Mouse (Mus musculus) frontal cortex, postnatal 10 days (tissue): ENCODE data around the gene Prkag1.

Experiments
- DNase-seq, 2 experiments: peaks; one replicate each; pipeline ENCODE4 v3.0.0; 2022; ENCODE audit warnings: low spot score in 2 of 2, mixed read lengths in 1 of 2

Prkag1 gene

DNA sequence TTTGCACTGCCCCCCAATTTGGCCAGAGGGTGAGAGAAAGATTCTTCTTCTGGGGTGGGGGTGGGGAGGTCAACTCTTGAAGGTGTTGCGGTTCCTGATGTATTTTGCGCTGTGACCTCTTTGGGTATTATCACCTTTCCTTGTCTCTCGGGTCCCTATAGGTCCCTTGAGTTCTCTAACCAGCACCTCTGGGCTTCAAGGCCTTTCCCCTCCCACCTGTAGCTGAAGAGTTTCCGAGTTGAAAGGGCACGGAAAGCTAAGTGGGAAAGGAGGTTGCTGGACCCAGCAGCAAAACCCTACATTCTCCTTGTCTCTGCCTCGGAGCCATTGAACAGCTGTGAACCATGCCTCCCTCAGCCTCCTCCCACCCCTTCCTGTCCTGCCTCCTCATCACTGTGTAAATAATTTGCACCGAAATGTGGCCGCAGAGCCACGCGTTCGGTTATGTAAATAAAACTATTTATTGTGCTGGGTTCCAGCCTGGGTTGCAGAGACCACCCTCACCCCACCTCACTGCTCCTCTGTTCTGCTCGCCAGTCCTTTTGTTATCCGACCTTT is 38.1 kb downstream of the Prkag1 start:
- no peak for DNase-seq

DNA sequence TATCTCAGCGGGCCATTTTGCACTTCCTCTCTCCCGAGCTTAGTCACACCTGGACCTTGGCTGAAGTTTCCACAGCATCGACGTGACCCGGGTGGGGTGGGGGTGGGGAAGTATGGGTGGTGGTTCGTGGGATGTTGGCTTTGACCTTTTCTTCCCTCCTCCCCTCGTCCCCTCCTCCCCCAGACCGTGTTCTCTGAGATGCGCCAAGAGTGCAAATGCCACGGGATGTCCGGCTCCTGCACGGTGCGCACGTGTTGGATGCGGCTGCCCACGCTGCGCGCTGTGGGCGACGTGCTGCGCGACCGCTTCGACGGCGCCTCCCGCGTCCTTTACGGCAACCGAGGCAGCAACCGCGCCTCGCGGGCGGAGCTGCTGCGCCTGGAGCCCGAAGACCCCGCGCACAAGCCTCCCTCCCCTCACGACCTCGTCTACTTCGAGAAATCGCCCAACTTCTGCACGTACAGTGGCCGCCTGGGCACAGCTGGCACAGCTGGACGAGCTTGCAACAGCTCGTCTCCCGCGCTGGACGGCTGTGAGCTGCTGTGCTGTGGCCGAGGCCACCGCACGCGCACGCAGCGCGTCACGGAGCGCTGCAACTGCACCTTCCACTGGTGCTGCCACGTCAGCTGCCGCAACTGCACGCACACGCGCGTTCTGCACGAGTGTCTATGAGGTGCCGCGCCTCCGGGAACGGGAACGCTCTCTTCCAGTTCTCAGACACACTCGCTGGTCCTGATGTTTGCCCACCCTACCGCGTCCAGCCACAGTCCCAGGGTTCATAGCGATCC is 38.9 kb downstream of the Prkag1 start:
- no peak for DNase-seq

DNA sequence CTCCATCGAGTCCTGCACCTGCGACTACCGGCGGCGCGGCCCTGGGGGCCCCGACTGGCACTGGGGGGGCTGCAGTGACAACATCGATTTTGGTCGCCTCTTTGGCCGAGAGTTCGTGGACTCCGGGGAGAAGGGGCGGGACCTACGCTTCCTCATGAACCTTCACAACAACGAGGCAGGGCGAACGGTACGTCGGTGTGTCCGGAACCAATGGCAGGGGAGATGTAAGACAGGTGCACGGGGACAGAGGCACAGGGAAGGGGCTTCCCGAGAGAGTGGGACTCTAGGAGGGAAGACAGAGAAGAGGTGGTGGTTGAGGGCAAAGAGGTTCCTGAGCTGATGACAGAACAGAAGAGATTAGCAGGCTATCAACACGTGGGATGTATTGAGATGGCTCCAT is 39.5 kb downstream of the Prkag1 start:
- DNase-seq = no peak

DNA sequence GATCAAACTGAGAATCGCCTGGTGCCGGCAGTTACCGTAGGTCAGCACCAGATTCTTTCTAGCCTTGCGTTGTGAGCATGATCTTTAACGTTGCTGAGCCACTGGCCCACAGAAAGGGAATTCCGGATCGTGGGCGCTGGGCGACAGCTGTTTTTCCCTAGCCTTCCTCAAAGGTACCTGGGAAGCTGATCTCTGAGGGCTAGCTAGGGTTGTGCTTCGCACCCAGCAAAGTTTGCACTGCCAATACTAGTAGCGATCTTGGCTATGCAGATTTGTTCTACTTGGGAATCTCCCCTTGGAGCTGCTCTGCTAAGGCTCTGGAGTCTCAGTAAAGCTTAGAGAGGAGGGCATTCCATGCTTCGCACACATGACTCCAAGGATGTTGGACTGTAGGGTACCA is 40.1 kb downstream of the Prkag1 start:
- DNase-seq = no peak

DNA sequence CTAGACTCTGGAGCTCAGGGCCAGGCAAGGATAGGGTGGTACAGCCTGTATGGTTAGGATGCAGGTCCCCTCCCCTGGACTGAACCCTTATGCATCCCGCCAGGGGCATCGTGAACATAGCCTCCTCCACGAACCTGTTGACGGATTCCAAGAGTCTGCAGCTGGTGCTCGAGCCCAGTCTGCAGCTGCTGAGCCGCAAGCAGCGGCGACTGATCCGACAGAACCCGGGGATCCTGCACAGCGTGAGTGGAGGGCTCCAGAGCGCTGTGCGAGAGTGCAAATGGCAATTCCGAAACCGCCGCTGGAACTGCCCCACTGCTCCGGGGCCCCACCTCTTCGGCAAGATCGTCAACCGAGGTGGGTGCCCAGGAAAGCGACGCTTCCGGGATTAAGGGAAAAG is 40.6 kb downstream of the Prkag1 start:
- DNase-seq = no peak

DNA sequence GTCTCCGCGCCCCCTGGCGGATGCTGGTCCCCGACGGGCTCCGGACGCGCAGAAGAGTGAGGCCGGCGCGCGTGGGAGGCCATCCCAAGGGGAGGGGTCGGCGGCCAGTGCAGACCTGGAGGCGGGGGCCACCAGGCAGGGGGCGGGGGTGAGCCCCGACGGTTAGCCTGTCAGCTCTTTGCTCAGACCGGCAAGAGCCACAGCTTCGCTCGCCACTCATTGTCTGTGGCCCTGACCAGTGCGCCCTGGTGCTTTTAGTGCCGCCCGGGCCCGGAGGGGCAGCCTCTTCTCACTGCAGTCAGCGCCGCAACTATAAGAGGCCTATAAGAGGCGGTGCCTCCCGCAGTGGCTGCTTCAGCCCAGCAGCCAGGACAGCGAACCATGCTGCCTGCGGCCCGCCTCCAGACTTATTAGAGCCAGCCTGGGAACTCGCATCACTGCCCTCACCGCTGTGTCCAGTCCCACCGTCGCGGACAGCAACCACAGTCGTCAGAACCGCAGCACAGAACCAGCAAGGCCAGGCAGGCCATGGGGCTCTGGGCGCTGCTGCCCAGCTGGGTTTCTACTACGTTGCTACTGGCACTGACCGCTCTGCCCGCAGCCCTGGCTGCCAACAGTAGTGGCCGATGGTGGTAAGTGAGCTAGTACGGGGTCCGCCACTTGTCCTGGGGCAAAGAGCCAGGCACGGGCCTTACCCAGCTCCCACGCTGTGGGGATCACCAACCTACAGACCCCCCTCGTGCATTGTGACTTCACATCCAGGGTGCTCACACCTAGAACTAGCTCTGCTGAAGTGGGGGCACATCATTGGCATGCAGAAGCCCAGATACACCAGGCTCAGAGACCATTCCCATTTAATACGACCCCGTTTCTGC is 41.4 kb downstream of the Prkag1 start, which contains the start of gene Wnt1:
Wnt1 (plus strand) TSS at position 197 of the 875 bp plus-strand sequence.
- DNase-seq = no peak

DNA sequence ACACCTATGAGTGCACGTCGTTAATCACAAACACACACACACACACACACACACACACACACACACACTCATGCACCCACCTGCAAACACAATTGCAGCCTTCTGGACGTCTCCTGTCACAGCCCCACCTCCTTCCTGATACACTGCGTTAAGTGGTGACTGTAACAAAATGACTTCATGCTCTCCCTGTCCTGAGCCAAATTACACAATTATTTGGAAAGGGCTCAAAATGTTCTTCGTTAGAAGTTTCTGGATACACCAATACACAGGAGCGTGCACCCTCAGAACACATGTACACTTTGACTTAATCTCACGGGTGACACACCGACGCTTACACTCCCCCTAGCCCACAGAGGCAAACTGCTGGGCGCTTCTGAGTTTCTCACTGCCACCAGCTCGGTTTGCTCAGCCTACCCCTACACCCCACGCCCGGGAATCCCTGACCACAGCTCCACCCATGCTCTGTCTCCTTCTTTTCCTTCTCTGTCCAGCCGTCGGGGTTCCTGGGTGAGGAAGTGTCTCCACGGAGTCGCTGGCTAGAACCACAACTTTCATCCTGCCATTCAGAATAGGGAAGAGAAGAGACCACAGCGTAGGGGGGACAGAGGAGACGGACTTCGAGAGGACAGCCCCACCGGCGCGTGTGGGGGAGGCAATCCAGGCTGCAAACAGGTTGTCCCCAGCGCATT is 42.2 kb downstream of the Prkag1 start:
- DNase-seq = no peak

DNA sequence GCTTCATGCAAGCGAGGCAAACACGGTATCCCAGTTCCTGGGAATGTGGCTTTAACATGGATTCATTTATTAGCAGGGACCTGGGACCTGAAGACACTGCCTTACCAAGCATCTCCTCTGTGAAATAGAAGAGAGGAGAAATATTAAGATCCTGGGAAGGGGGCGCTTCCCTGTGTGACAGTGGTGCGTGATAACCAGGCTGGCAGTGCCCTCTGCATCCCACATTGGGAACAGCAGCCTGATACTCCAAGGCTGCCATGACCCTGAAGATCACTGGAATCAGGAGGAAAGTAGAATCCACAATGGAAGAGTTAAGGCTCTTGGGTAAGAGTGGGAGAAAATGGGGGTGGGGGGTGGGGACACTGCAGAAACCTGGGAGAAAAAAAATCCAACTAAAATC is 43.4 kb downstream of the Prkag1 start:
- no peak for DNase-seq

DNA sequence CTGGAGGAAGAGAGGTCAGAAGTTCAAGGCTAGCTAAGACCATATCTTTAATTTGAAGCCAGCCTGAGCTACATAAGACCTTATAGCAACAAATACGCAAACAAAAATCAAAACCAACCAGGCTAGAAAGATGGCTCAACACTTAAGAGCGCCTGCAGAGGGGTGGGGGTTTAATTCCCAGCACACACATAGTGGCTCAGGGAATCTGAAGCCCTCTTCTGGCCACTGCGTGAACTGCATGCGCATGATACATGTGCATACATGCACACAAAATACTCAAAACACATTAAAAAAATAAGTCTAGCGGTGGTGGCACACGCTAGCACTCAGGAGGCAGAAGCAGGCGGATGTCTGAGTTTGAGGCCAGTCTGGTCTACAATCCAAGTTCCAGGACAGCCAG is 45.6 kb downstream of the Prkag1 start:
- DNase-seq = no peak

DNA sequence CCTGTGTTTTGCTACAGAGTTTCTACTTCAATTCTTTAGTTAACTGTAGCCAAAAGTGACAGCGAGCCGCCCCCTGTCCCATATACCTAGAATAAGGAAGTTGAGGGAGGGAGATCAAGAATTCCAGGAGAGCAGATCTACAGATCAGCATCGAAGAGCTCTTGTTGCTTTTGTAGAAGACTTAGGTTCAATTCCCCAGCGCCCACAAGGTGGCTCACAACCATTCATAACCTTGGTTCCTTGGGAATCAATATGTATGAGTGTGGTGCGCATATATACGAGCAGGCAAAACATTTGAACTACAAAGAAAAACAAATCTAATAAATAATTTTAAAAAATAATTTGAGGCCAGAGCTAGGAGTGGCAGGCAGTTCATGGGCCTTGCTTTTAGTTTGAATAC is 50.2 kb downstream of the Prkag1 start:
- DNase-seq = no peak

DNA sequence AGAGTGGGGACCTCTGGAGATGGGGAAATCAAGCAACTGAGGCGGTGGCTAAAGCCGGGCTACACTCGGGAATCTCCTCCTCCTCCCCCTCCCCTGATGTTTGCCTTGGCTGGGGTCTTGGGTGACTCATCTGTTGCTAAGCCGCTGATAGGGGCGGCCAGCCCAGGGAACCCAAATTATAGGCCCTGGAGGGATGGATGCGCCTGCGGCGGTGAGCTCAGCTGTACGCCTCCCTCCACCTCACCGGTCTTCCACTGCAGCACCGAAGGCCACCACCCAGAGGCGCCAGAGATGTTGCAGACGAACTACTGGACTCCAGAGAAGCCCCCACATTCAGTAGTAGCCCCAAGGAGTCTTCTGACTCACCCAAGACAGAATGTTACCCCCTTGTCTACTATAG is 50.7 kb downstream of the Prkag1 start:
- no peak for DNase-seq

DNA sequence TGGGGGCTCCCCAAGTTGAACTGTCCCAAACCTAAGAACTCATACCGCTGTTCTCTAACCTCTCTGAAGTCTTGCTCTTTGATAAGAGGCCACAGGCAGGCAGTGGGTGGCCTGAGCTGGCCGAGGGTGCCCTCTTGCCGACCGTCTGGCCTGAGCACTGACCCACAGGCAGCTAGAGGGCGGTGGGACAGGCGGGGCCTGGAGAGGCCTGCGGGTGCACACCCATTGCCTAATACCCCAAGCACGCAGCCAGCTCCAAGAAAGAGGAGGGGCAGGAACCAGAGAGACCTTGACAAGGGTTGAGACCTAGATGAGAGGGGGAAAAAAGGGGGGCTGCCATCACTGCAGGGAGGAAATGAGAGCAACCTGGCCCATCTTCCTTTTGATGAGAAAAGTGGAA is 51.2 kb downstream of the Prkag1 start:
- DNase-seq = no peak

DNA sequence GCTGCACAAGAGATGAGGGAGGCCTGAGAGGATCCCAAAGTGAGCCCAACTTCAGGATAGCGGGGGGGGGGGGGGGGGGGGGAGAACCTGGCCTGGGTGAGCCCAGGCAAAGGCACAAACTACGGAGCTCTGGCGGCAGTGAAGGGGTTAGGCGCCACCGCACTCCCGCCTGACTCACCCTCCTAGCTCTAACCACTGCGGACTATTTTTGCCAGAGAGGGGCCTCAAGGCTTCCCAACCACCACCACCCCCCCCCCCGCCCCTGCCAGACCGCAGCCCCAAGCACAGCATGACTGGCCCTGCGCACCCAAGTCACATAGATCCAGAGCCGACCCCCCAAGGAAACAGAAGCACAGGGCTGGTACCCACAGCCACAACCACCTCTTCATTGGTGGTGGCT is 52.5 kb downstream of the Prkag1 start:
- no peak for DNase-seq

DNA sequence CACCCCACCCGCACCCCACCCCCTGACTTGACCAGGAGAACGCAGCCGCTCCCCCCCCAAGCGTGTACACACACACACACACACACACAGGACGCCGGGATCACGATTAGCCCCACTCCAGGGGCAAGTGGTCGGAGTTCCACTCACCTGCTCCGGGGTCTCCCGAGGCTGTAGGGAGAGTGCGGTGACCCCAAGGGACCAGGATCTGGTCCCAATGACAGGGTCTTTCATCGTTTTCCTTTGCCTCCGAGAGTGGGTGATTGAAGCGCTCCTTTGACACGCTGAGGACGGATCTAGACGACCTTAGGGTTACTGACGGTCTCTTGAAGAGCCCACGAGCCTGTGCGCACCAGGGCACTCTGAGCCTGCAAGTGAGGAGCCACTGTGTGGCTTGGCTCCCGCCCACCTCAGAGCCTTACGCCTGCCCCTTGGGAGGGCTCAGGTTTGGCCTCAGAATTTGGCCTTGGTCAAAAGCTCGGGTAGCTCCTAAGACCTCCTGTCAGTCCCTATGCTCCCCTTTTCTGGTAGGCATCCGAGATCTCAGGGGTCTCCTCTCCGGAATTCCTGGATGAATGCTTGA is 53.0 kb downstream of the Prkag1 start:
- no peak for DNase-seq

DNA sequence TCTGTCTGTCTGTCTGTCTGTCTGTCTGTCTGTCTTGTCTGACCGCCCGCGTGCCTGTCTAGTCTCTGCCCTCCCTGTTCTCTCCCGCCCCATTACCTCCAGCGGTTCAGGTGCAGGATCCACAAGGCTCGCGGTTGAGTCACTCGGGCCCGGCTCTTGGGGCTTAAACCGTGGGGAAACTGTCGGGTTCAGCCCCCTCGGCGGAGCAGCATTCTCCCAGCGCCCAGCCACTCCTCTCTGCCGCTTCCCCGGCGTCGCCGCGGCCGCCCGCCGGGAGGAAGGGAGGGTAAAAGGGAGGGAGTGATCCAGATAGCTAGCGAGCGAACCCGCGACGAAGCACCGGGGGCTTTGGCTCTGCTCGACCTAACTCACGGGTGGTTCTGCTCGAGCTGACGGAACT is 53.6 kb downstream of the Prkag1 start, which contains the start of gene Wnt10b:
Wnt10b (minus strand) TSS at position 389 of the 400 bp plus-strand sequence.
- no peak for DNase-seq

DNA sequence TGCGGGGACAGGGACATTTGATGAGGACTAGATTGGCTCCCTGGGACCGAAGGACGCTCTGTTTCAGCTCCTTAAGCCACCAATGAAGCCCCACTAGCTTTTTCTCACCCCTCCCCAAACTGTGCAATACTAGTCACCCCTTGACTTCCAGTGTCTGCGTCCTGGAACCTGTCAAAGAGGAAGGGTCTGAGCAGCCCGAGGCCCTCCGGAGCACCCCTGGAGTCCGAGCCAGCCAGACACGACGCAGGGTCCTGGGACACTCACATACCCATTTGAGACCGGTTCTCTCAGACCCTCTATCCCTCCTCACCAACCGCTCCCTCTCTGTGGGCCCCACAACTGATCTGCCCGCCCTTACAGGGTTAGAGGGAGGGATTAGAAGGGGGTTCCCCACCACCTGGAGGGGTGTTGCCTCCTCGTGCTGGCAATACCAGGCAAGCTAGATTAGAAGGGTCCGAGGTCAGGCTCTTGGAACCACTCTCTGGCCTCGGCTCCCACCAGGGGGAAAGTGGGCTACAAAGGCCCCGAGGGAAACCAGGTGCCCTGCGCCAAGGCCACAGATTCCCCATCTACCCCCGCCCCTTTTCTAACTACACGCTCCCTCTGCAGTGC is 54.2 kb downstream of the Prkag1 start:
- no peak for DNase-seq

DNA sequence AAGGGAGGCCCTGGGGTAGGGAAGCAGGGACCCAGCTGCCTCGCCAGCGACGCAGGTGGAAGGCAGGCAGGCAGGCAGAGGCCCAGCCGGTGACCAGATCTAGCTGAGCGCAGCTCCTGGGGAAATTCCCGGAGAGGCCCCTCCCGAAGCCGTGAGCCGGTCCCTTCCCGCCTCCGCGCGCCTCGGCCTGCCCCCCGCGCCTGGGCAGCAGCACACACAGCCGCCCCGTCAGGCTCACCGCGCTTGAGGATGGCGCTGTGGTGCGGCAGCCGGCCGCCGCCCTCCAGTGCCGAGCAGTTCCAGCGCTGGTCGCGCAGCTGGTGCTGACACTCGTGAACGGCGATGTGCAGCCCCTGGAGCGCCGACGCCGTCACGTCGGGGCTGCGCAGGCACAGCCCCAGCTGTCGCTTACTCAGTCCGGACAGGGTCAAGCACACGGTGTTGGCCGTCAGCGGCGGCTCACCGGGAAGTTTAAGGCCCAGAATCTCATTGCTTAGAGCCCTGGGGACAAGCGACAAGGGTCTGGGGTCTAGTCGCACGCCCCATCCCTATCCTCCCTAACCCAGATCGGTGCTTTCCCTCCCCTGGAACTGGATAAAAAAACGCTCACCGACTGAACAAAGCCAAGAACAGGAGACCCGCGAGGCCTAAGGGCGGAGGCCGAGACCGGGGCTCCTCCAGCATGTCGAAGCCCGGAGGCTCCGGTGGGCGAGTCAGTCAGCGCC is 54.9 kb downstream of the Prkag1 start:
- DNase-seq = no peak

DNA sequence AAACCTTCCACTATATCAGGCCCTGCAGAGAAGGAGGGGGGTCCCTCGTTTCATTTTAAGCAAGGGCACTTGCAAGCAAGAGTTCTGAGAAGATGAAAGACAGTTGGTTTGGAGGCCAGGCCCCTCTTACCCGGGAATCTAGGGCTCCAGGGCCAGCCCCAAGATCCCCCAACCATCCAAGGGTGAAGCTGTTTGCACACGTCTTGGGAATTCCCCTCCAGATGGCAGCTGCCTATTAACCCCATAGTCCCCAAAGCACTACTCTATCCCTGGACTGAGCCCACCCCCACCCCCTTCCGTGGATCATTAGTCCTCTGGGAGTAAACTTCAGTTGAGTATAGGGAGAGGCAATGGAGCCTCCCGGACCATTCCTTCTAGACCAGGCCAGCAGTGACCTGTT is 55.8 kb downstream of the Prkag1 start:
- DNase-seq = no peak

DNA sequence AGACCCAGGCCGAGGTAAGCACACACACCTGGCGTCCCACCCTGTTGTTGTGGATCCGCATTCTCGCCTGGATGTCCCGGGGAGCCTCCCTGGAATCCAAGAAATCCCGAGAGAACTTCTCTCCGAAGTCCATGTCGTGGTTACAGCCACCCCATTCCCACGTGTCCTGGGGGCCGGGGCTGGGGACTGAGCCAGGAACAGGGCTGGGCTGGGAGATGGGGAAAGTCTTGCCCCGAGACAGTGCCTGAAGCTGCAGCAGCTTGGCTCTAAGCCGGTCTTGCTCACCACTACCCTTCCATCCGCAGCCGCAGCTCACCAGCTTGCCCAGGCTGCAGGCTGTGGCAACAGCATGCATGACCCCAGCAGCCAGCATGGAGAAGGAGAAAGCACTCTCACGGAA is 57.2 kb downstream of the Prkag1 start:
- DNase-seq = no peak

DNA sequence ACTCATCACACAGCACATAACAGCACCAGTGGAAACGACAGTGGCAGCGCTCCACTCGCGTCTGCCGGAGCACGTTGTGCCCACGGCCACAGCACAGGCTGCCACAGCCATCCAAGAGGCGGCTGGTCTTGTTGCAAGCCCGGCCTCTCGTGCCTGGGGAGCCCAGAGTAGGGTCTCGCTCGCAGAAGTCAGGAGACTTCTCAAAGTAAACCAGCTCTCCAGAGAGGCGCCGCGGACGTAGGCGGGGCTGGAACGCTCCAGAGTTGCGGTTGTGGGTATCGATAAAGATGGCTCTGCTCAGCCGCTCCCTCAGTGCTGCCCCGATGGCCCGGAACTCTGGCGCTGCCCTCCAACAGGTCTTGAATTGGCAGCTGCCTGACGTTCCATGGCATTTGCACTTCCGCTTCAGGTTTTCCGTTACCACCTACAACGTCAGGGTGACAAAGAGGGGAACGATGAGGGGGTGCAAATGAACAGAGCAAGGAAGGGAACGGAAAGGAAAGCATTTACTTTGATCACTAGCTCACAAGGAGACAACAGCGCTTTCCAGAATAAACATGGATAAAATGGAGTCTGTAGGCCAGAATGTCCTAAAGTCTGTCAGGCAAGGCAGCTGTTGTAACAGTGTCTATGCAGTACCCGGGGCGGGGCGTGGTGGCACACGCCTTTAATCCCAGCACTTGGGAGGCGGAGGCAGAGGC is 58.7 kb downstream of the Prkag1 start:
- no peak for DNase-seq
